Mouse (Mus musculus) heart, postnatal 0 days (tissue): ENCODE data around the gene Pola1.

Experiments used
- CTCF ChIP-seq: IDR thresholded peaks from 2 replicates; pipeline ENCODE4 v1.5.1; 2016; ENCODE audit warnings: antibody characterized with exemption, control low read depth, low read depth
- EP300 ChIP-seq: IDR thresholded peaks from 2 replicates; pipeline ENCODE4 v1.6.1; 2016; ENCODE audit warnings: antibody characterized with exemption, low read depth

- no peak for TF ChIP-seq CTCF
- no peak for TF ChIP-seq EP300
Observed at GRCm38 (mm10) chrX:93674836-93675795, 43.2 kb upstream of the Pola1 start.
